Mouse (Mus musculus): Measurements from ENCODE around the gene Prkce. TPM values are rescaled to one million over a fixed set of nuclear protein-coding genes. Genes with fewer than 3 reads are reported as not detected.

Gene Prkce
- polyA plus RNA-seq, 1 experiment from 2014 or later = 4.4 TPM

DNA sequence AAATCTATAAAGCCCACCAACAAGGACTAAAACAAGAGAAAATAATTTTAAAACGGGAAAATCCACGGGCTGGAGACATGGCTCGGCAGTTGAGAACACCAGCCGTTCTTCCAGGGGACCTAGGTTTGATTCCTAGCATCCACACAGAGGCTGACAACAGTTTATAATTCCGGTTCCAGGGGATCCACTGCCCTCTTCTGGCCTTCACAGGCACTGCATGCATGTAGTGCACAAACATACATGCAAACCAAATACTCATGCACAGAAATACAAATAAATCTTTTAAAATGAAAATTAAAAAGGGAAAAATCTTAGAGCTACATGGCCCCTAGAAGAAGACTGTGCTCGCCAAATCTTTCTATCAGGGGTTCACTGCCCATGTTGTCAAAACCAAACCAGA, 87.4 kb downstream of the Prkce start:
- 93% methylated on average over 6 of the region's 6 CpGs for WGBS
- peaks cover 10% of the 10 kb centered on the region; the same call in 1 of the 2 replicates for H3K9me3 ChIP-seq
- no peak for DNase-seq (ENCODE audit: low spot score)
- H3K4me3 ChIP-seq = no peak overlapping the region
- no peaks in the 10 kb centered on the region for H3K27me3 ChIP-seq (ENCODE audit: insufficient read depth, poor library complexity, severe bottlenecking)
- peaks cover 18% of the 10 kb centered on the region; the same call in 1 of the 2 replicates for H3K4me1 ChIP-seq (replicated peaks)
- H3K36me3 ChIP-seq = peaks cover 5% of the 10 kb centered on the region; the same call in 1 of the 2 replicates
- H3K27ac ChIP-seq = no peak overlapping the region

DNA sequence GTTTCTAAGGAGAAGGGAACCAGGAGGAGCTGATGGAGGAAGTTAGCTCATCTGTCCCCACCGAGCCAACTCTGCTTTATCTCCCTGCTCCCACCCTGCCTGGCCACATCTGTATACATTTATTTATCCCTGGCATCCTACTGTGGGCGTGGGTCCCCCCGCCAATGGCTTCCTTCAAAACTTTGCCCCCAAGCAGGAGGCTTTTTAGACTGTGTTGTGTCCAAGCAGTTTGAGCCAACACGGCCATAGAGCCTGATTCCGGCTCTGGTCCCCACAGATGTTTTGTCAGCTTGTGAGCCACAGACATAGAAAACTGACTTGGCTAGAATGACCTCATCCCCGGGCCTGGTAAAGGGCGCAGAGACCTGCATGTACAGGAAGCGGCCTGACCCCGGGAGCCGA, 89.1 kb downstream of the Prkce start:
- WGBS = 80% methylated on average over 10 of the region's 10 CpGs
- no peak for DNase-seq (ENCODE audit: low spot score)
- Histone ChIP-seq H3K36me3 (peaks cover 5% of the 10 kb centered on the region; the same call in 1 of the 2 replicates), H3K27me3 (ENCODE audit: insufficient read depth, poor library complexity, severe bottlenecking) (no peaks in the 10 kb centered on the region), H3K4me3 (no peak overlapping the region), H3K27ac (no peak overlapping the region), H3K9me3 (peaks cover 10% of the 10 kb centered on the region; the same call in 1 of the 2 replicates), H3K4me1 (replicated peaks) (peaks cover 18% of the 10 kb centered on the region; the same call in 1 of the 2 replicates)

DNA sequence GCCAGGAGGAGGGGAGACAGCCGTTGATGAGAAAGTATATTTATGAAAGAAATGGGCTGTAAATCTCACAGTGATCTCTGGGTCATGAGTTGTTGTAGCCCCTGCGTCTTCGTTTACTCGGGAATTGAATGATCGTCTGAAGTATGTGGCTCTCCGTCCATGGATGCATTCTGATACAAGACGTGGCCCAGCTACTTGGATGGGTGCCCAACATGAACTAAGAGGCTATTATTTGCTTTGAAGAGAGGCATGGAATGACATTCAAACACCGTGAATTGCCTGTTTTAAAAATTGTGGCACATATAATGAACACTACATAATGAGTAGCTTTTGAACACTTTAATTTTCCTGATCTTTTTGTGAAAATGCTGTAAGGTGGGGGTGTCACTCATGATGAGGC, 93.5 kb downstream of the Prkce start:
- Histone ChIP-seq H3K4me3 (no peak overlapping the region), H3K27me3 (ENCODE audit: insufficient read depth, poor library complexity, severe bottlenecking) (no peaks in the 10 kb centered on the region), H3K36me3 (no peaks in the 10 kb centered on the region), H3K9me3 (no peaks in the 10 kb centered on the region), H3K4me1 (replicated peaks) (peaks cover 18% of the 10 kb centered on the region; the same call in 1 of the 2 replicates), H3K27ac (no peak overlapping the region)
- 90% methylated on average over 8 of the region's 8 CpGs for WGBS
- no peak for DNase-seq (ENCODE audit: low spot score)

DNA sequence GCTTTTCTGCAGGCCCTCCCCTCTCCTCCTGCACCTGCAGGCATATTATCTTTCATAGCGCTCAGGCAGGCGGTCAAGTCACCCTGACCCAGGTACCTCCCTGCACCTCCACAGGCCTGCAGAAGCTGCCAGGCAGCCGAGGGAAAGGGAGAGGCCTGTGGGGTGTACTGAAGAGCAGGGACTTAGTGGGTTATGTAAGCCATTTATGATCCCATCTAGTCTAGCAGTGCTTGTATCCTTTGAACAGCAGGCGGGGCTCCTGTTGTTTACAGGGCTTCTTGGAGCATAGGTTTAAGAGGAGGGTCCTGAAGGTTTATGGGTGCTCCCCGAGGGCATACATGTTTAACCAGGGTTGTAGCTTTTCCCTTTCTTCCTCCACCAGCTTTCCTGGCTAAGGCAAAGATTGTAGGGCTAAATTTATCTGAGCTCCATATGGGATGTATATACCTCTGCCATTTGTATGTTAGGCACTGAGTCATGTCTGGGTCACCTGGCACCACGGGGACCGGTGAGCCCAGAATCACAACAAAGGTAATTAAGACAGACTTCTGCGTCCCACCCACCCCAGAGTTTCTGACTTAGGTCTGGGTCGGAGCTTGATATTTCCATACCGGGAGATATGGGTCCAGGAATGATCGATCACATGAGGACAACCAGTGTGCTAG, 96.5 kb downstream of the Prkce start:
- 0 out of 2 replicates have a peak, but pooled peaks cover 5% of the 10 kb centered on the region for H3K4me1 ChIP-seq (replicated peaks)
- H3K36me3 ChIP-seq = no peaks in the 10 kb centered on the region
- 89% methylated on average over 11 of the region's 11 CpGs for WGBS
- no peaks in the 10 kb centered on the region for H3K27me3 ChIP-seq (ENCODE audit: insufficient read depth, poor library complexity, severe bottlenecking)
- DNase-seq (ENCODE audit: low spot score) = no peak
- H3K4me3 ChIP-seq = no peak overlapping the region
- H3K9me3 ChIP-seq = no peaks in the 10 kb centered on the region
- H3K27ac ChIP-seq = no peak overlapping the region

DNA sequence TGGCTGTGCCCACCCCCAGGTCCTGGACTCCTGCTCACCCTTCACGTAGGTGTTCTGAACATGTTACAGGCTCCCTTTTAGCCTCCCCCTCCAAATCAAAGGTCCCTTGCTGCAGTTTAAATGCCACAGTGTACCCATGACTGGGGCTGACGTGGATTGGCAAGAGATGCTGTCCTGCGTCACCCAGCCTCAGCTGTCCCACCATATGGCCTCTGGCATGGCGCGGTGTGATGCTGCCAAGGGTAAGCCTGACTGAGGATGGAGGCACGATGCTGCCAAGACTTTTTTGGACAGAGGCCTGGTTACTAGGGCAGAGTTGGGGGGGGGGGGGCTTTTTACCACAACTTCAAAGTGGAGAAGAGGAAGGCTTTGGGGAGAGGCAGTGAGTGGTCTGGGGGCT, 98.5 kb downstream of the Prkce start:
- no peak for DNase-seq (ENCODE audit: low spot score)
- WGBS = 90% methylated on average over 6 of the region's 6 CpGs
- H3K27ac ChIP-seq = no peak overlapping the region

GRCm38 (mm10) chr17:86267126-86267760, 99.7 kb downstream of the Prkce start:
- Histone ChIP-seq H3K27ac (no peak overlapping the region), H3K27me3 (ENCODE audit: insufficient read depth, poor library complexity, severe bottlenecking) (no peaks in the 10 kb centered on the region), H3K4me1 (replicated peaks) (peaks cover 19% of the 10 kb centered on the region), H3K4me3 (no peak overlapping the region), H3K9me3 (no peaks in the 10 kb centered on the region), H3K36me3 (no peaks in the 10 kb centered on the region)
- 71% methylated on average over 6 of the region's 6 CpGs for WGBS
- no peak for DNase-seq (ENCODE audit: low spot score)

More for the DNA sequence above, 98.5 kb downstream of the Prkce start:
- Histone ChIP-seq H3K27me3 (ENCODE audit: insufficient read depth, poor library complexity, severe bottlenecking) (no peaks in the 10 kb centered on the region), H3K4me1 (replicated peaks) (peaks cover 10% of the 10 kb centered on the region), H3K9me3 (no peaks in the 10 kb centered on the region), H3K36me3 (no peaks in the 10 kb centered on the region), H3K4me3 (no peak overlapping the region)

DNA sequence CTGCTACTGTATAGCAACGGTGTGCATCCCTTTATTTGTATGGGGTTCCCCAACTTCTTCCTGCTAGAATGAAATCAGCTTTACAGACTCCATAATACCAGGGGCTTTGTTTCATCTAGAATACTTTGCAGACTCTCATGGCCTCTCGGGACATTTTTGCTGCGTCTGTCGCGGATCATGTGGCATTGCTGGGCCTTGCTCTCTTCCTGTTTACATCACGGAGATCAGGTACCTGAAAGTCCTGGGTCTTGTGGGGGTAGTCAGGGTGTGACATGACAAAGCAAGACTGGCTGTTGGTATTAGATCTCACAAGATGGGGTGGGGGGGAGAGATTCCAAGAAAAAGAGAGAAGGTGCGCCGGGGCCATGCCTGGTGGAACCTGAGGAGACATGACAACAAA, 102.1 kb downstream of the Prkce start:
- H3K27me3 ChIP-seq (ENCODE audit: insufficient read depth, poor library complexity, severe bottlenecking) = no peaks in the 10 kb centered on the region

DNA sequence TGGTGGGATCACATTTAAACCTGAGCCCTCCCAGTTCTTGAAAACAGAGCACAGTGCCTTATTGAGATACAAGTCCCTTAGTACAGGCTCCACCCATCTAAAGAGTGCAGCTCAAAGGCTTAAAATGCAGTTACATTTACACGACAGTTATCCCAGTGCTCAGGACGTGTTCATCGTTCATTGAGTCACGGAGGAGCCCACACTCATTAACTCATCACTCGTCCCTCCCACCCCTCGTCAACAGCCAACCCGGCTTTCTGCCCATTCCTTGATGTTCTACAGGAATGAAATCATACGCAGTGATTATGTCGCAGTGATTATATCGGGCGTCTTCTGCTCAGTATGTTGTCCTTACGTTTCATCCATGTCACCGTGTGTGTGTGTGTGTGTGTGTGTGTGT, 102.9 kb downstream of the Prkce start:
- 95% methylated on average over 13 of the region's 13 CpGs for WGBS
- Histone ChIP-seq H3K27me3 (ENCODE audit: insufficient read depth, poor library complexity, severe bottlenecking) (no peaks in the 10 kb centered on the region), H3K9me3 (no peaks in the 10 kb centered on the region)

More for the DNA sequence above, 102.1 kb downstream of the Prkce start:
- no peaks in the 10 kb centered on the region for H3K9me3 ChIP-seq
- DNase-seq (ENCODE audit: low spot score) = no peak
- H3K36me3 ChIP-seq = no peaks in the 10 kb centered on the region
- WGBS = 85% methylated on average over 8 of the region's 8 CpGs
- H3K4me3 ChIP-seq = no peak overlapping the region
- H3K4me1 ChIP-seq (replicated peaks) = peaks cover 32% of the 10 kb centered on the region
- no peak overlapping the region for H3K27ac ChIP-seq

DNA sequence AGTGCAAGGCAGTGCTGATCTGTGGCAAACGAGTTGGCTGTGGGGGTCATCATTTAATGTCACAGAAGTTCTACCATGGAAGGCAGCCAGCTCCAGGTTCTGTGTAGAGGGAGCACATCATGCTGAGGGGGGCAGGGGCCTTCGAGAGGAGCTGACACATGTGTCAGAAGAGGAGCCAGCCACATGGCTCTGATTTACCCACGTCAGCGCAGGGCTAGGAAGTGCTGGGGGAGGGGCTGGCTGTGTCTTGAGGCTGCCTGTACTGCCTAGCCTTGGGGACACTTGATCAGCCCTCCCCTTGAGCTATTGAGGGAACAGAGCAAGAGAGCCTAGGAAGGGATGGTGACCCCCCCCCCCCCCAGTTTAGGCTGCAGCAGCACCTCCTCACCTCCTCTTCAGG, 103.7 kb downstream of the Prkce start:
- peaks cover 33% of the 10 kb centered on the region for H3K4me1 ChIP-seq (replicated peaks)
- H3K4me3 ChIP-seq = no peak overlapping the region
- H3K27ac ChIP-seq = 0 out of 2 replicates have a peak overlapping the region, but pooled peaks have one; percentile 18
- H3K36me3 ChIP-seq = no peaks in the 10 kb centered on the region
- no peaks in the 10 kb centered on the region for H3K9me3 ChIP-seq
- WGBS = 33% methylated on average over 4 of the region's 4 CpGs
- DNase-seq (ENCODE audit: low spot score) = peak; percentile 43
- H3K27me3 ChIP-seq (ENCODE audit: insufficient read depth, poor library complexity, severe bottlenecking) = no peaks in the 10 kb centered on the region

More for the DNA sequence above, 102.9 kb downstream of the Prkce start:
- no peak overlapping the region for H3K27ac ChIP-seq
- H3K36me3 ChIP-seq = no peaks in the 10 kb centered on the region
- H3K4me3 ChIP-seq = no peak overlapping the region
- H3K4me1 ChIP-seq (replicated peaks) = peaks cover 33% of the 10 kb centered on the region
- DNase-seq (ENCODE audit: low spot score) = no peak

DNA sequence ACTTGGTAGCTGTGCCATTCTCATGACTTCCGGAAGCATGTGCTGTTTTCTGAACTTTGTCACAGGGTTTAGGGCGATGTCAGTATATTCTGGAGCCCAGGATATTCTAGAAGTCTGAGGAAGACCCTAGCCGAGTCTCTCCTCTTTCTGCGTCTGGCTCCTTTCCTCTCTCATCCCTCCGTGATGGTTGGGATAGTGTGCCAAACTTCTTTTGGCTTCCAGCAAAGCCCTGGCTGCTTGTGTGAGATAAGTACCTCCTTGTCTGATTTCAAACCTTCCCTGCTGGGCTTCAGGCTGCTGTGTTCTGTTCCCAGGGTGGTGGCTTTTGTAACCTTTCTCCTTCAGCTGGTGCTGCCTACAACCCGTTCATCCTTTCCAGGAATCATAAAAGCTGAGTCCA, 105.4 kb downstream of the Prkce start:
- Histone ChIP-seq H3K4me3 (no peak overlapping the region), H3K27me3 (ENCODE audit: insufficient read depth, poor library complexity, severe bottlenecking) (no peaks in the 10 kb centered on the region), H3K9me3 (no peaks in the 10 kb centered on the region), H3K27ac (no peak overlapping the region), H3K36me3 (no peaks in the 10 kb centered on the region), H3K4me1 (replicated peaks) (peaks cover 29% of the 10 kb centered on the region)
- 68% methylated on average over 6 of the region's 6 CpGs for WGBS
- no peak for DNase-seq (ENCODE audit: low spot score)

DNA sequence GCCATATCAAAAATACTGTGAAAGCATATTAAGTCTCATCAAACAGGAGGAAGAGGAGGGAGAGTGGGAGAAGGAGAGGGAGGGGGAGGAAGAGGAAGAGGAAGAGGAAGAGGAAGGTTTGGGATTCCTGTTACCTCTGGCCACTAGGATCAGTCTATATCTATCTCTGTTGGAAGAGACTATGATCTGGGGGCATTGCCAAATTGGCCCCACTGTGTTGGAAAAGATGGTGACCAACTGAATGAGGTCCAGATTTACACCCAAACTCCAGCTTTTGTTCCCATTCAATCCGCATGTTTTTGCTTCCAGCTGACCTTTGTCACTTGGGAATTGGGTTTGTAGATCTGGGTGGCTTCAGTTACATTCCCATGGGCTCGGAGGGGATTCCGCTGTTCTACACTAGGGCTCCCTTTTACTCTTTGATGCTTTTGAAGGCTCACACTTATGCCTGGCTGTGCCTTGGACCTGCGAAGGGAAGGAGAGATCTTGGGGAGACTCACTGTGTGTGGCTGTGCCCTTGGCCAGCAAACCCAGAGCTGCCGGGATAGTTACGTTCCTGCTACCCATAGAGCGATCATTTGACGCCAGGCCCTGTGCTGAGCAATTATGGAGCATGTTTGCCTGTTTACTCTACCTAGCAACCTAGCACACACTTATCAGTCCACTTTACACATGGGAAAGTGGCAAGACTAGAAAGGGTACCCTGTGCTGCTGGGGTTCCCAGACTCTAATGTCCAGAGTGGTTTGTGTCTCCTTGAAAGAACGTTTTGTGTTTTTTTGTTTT, 106.2 kb downstream of the Prkce start:
- H3K27ac ChIP-seq = no peak overlapping the region
- 85% methylated on average over 9 of the region's 9 CpGs for WGBS
- no peaks in the 10 kb centered on the region for H3K27me3 ChIP-seq (ENCODE audit: insufficient read depth, poor library complexity, severe bottlenecking)
- H3K36me3 ChIP-seq = no peaks in the 10 kb centered on the region
- H3K4me1 ChIP-seq (replicated peaks) = peaks cover 29% of the 10 kb centered on the region
- no peak for DNase-seq (ENCODE audit: low spot score)
- no peaks in the 10 kb centered on the region for H3K9me3 ChIP-seq
- no peak overlapping the region for H3K4me3 ChIP-seq

DNA sequence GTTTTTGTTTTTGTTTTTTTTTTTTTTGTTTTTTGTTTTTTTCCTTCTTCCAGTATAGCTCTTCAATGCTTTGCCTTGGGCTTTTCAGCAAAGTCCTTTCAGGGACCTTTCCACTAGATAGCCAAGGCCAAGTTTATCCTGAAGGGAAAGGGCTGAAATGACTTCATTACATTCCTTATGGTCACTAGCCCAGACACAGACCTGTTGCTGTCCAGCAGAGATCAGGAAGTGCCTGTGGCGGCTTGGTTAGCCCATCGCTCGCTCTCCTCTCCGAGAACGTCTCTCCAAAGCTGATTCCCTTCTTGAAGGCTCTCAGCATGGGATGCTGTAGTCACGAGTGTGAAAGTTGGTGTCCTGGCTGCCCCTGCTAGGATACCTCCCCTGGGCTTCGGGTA, 106.8 kb downstream of the Prkce start:
- H3K4me1 ChIP-seq (replicated peaks) = peaks cover 32% of the 10 kb centered on the region
- WGBS = 70% methylated on average over 7 of the region's 7 CpGs

DNA sequence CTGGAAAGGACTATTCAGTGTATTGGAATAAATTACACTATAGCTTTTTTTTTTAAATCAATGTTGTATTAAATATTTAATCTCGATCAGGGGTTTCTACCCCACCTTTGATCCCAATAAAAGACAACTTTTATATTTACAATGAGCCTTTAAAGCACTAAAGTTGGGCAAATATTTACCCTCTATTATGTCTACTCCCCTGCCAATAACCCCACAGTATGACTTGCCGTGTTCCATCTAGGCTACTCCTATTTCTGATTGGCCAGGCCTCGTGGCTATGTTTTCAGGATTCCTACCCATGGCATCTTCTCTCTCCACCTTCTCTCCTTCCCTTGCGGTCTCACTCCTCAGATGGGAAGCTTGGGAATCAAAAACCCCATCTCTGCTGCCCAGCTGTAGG, 108.8 kb downstream of the Prkce start:
- DNase-seq (ENCODE audit: low spot score) = no peak
- no peak overlapping the region for H3K4me3 ChIP-seq
- no peaks in the 10 kb centered on the region for H3K36me3 ChIP-seq
- H3K27me3 ChIP-seq (ENCODE audit: insufficient read depth, poor library complexity, severe bottlenecking) = no peaks in the 10 kb centered on the region
- H3K27ac ChIP-seq = no peak overlapping the region
- H3K4me1 ChIP-seq (replicated peaks) = peaks cover 42% of the 10 kb centered on the region
- WGBS = 88% methylated on average over 4 of the region's 4 CpGs
- H3K9me3 ChIP-seq = no peaks in the 10 kb centered on the region

More for the DNA sequence above, 106.8 kb downstream of the Prkce start:
- Histone ChIP-seq H3K27ac (no peak overlapping the region), H3K4me3 (no peak overlapping the region), H3K9me3 (no peaks in the 10 kb centered on the region), H3K36me3 (no peaks in the 10 kb centered on the region), H3K27me3 (ENCODE audit: insufficient read depth, poor library complexity, severe bottlenecking) (no peaks in the 10 kb centered on the region)
- no peak for DNase-seq (ENCODE audit: low spot score)
